Mouse (Mus musculus): Measurements from ENCODE around the gene Grin2d. TPM values are rescaled to one million over a fixed set of nuclear protein-coding genes. Genes with fewer than 3 reads are reported as not detected.

Grin2d gene
- polyA plus RNA-seq, 1 experiment from 2014 or later, result 1.5 TPM

GRCm38 (mm10) chr7:45919083-45919671 is 41.0 kb upstream of the Grin2d start:
- Histone ChIP-seq H3K4me2 (ENCODE audit: low read length) (no peak overlapping the region), H3K9me3 (ENCODE audit: control insufficient read depth, low read length) (no peaks in the 10 kb centered on the region), H3K4me3 (replicated peaks; ENCODE audit: low read length) (no peak overlapping the region), H3K9ac (replicated peaks; ENCODE audit: low read depth, low read length) (no peak overlapping the region), H3K27me3 (replicated peaks; ENCODE audit: control insufficient read depth, insufficient read depth, low read length) (no peaks in the 10 kb centered on the region), H3K4me1 (replicated peaks; ENCODE audit: control insufficient read depth, insufficient read depth, low read length) (peaks cover 32% of the 10 kb centered on the region), H3K27ac (ENCODE audit: low read length) (no peak overlapping the region), H3K36me3 (ENCODE audit: control insufficient read depth, insufficient read depth) (no peaks in the 10 kb centered on the region)
- 68% methylated on average over 14 of the region's 14 CpGs for WGBS
- no peak for ATAC-seq

GRCm38 (mm10) chr7:45917926-45918325 is 39.7 kb upstream of the Grin2d start:
- Histone ChIP-seq H3K4me2 (ENCODE audit: low read length) (no peak overlapping the region), H3K27me3 (replicated peaks; ENCODE audit: control insufficient read depth, insufficient read depth, low read length) (no peaks in the 10 kb centered on the region), H3K4me3 (replicated peaks; ENCODE audit: low read length) (no peak overlapping the region), H3K9me3 (ENCODE audit: control insufficient read depth, low read length) (no peaks in the 10 kb centered on the region), H3K4me1 (replicated peaks; ENCODE audit: control insufficient read depth, insufficient read depth, low read length) (peaks cover 29% of the 10 kb centered on the region), H3K27ac (ENCODE audit: low read length) (peak overlapping the region; percentile 90), H3K36me3 (ENCODE audit: control insufficient read depth, insufficient read depth) (no peaks in the 10 kb centered on the region), H3K9ac (replicated peaks; ENCODE audit: low read depth, low read length) (no peak overlapping the region)
- ATAC-seq, result no peak
- 89% methylated on average over 15 of the region's 15 CpGs for WGBS

DNA sequence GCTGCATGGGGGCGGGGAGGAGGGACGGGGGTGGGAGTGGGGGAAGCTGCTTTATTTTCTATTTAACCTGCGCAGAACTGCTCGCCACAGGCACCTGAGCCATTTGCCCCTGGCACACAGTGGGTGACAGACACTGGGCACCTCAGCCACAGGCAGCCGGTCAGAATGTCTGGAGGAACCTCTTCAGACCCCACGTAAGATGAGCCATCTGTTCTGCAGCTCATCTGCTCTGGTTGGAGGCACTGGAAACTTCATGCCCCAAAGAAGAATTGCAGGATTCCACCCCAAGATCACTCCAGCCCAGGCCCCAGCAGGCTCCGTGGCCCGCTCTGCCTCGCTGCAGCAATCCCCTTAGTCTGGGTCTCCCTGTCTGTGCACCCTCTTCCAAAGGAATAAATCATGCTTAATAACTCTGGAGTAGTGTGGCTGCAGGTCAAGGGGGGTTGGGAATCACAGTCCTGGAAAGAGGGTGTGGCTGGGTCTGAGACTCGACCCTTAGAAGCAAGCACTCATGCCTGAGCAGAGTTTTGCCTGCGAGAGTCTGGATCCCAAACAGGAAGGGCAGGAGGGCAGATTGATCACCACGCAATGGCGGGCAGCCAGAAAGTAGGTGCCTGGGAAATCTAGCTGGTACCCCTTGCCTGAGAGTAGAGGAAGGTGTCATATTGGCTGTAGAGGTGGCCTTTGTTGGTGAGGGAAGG is 39.0 kb upstream of the Grin2d start:
- Histone ChIP-seq H3K9me3 (ENCODE audit: control insufficient read depth, low read length) (no peaks in the 10 kb centered on the region), H3K4me1 (replicated peaks; ENCODE audit: control insufficient read depth, insufficient read depth, low read length) (peaks cover 22% of the 10 kb centered on the region), H3K27ac (ENCODE audit: low read length) (peak overlapping the region; percentile 90), H3K4me3 (replicated peaks; ENCODE audit: low read length) (peak overlapping the region; percentile 40), H3K27me3 (replicated peaks; ENCODE audit: control insufficient read depth, insufficient read depth, low read length) (no peaks in the 10 kb centered on the region), H3K9ac (replicated peaks; ENCODE audit: low read depth, low read length) (peak overlapping the region; percentile 64; the same call in 1 of the 2 replicates), H3K36me3 (ENCODE audit: control insufficient read depth, insufficient read depth) (no peaks in the 10 kb centered on the region), H3K4me2 (ENCODE audit: low read length) (peak overlapping the region; percentile 62)
- no peak; the same call in 1 of the 2 replicates for ATAC-seq
- 33% methylated on average over 13 of the region's 13 CpGs for WGBS

DNA sequence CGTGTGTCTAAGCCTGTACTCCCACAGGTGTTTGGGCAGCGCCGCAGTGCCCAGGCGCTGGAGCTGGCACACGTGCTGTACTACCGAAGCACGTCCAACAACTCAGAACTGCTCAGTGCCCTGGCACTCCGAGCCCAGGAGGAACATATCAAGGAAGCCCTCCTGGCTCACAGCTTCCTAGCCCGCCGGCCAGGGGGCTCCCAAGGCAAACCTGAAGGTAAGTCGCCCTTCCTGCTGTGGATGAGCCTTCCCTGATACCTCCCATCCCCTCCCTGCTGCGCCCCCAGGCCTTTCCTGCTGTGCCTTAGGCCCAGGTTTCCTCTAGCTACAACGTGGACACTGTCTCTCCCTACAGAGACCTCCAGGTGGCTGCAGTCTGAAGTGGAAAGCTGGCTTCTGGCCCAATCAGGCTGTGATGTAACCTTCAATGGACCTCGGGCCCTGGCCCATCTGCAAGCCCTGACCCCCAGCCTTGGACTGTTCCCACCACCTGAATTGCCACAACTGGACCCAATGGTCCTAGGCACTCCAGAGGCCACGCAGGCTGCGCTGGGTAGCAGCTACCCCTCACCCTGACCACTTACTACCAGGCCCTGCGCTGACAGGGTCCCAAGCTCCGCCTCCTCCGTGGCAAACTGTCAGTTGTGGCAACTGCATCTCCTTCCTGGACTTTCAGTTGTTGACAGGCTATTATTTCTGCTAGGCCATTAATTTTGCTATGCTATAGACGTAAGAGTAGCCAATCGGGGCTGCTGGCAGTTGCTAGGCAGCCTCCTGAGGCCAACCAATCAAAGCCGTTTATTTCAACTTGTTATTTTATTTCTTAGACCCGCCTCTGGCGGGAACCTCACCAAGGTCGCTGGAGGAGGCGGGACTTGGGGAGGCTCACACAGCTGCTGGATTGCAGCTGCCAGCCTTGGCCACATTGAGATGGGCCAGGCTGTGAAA is 38.2 kb upstream of the Grin2d start:
- peak; percentile 90 for ATAC-seq
- H3K4me3 ChIP-seq (replicated peaks; ENCODE audit: low read length), result peak overlapping the region; percentile 40

DNA sequence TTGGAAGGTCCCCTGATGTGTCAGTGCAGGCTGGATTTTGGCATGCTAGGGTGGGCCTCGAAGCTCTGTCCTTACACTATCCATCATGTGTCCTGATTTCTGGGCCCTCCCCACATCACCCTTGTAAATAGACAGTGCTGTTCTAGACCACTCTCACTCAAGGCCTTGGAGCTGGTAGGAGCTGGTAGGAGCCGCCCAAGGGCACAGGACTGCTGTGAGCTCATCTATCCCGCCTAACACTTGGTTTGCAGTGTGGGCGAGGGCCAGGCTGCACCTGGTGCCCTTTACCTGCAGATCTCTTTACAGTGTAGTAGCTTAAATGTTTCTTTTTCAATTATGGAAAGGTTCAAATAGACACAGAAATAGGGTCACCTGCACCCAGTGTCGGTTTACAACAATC is 36.8 kb upstream of the Grin2d start:
- Histone ChIP-seq H3K27me3 (replicated peaks; ENCODE audit: control insufficient read depth, insufficient read depth, low read length) (no peaks in the 10 kb centered on the region), H3K9ac (replicated peaks; ENCODE audit: low read depth, low read length) (no peak overlapping the region), H3K4me2 (ENCODE audit: low read length) (no peak overlapping the region), H3K36me3 (ENCODE audit: control insufficient read depth, insufficient read depth) (peaks cover 4% of the 10 kb centered on the region; the same call in 1 of the 2 replicates), H3K4me3 (replicated peaks; ENCODE audit: low read length) (no peak overlapping the region), H3K9me3 (ENCODE audit: control insufficient read depth, low read length) (no peaks in the 10 kb centered on the region), H3K4me1 (replicated peaks; ENCODE audit: control insufficient read depth, insufficient read depth, low read length) (peaks cover 22% of the 10 kb centered on the region), H3K27ac (ENCODE audit: low read length) (no peak overlapping the region)
- 91% methylated on average over 5 of the region's 5 CpGs for WGBS
- ATAC-seq, result no peak

More for the DNA sequence above, 38.2 kb upstream of the Grin2d start:
- Histone ChIP-seq H3K4me1 (replicated peaks; ENCODE audit: control insufficient read depth, insufficient read depth, low read length) (peaks cover 22% of the 10 kb centered on the region), H3K27me3 (replicated peaks; ENCODE audit: control insufficient read depth, insufficient read depth, low read length) (no peaks in the 10 kb centered on the region), H3K4me2 (ENCODE audit: low read length) (peak overlapping the region; percentile 62), H3K9ac (replicated peaks; ENCODE audit: low read depth, low read length) (peak overlapping the region; percentile 64), H3K9me3 (ENCODE audit: control insufficient read depth, low read length) (no peaks in the 10 kb centered on the region), H3K27ac (ENCODE audit: low read length) (peak overlapping the region; percentile 90), H3K36me3 (ENCODE audit: control insufficient read depth, insufficient read depth) (no peaks in the 10 kb centered on the region)
- WGBS, result 26% methylated on average over 26 of the region's 26 CpGs

- H3K4me3 ChIP-seq (replicated peaks; ENCODE audit: low read length), result no peak overlapping the region
- H3K4me1 ChIP-seq (replicated peaks; ENCODE audit: control insufficient read depth, insufficient read depth, low read length), result peaks cover 22% of the 10 kb centered on the region
- H3K36me3 ChIP-seq (ENCODE audit: control insufficient read depth, insufficient read depth), result peaks cover 4% of the 10 kb centered on the region; the same call in 1 of the 2 replicates
- no peaks in the 10 kb centered on the region for H3K27me3 ChIP-seq (replicated peaks; ENCODE audit: control insufficient read depth, insufficient read depth, low read length)
- WGBS, result 90% methylated on average over 6 of the region's 6 CpGs
- no peak overlapping the region for H3K9ac ChIP-seq (replicated peaks; ENCODE audit: low read depth, low read length)
- H3K9me3 ChIP-seq (ENCODE audit: control insufficient read depth, low read length), result no peaks in the 10 kb centered on the region
- no peak overlapping the region for H3K27ac ChIP-seq (ENCODE audit: low read length)
- no peak overlapping the region for H3K4me2 ChIP-seq (ENCODE audit: low read length)
- no peak for ATAC-seq
Measured at GRCm38 (mm10) chr7:45914067-45914466, 35.9 kb upstream of the Grin2d start.

- ATAC-seq, result no peak
- no peak overlapping the region for H3K4me2 ChIP-seq (ENCODE audit: low read length)
- peaks cover 4% of the 10 kb centered on the region; the same call in 1 of the 2 replicates for H3K36me3 ChIP-seq (ENCODE audit: control insufficient read depth, insufficient read depth)
- no peaks in the 10 kb centered on the region for H3K9me3 ChIP-seq (ENCODE audit: control insufficient read depth, low read length)
- H3K27ac ChIP-seq (ENCODE audit: low read length), result no peak overlapping the region
- no peak overlapping the region for H3K9ac ChIP-seq (replicated peaks; ENCODE audit: low read depth, low read length)
- 96% methylated on average over 16 of the region's 16 CpGs for WGBS
- H3K4me1 ChIP-seq (replicated peaks; ENCODE audit: control insufficient read depth, insufficient read depth, low read length), result no peaks in the 10 kb centered on the region
- H3K27me3 ChIP-seq (replicated peaks; ENCODE audit: control insufficient read depth, insufficient read depth, low read length), result no peaks in the 10 kb centered on the region
- no peak overlapping the region for H3K4me3 ChIP-seq (replicated peaks; ENCODE audit: low read length)
Measured at GRCm38 (mm10) chr7:45909145-45909544, 31.0 kb upstream of the Grin2d start.

GRCm38 (mm10) chr7:45908384-45908783 is 30.2 kb upstream of the Grin2d start:
- Histone ChIP-seq H3K9ac (replicated peaks; ENCODE audit: low read depth, low read length) (no peak overlapping the region), H3K27me3 (replicated peaks; ENCODE audit: control insufficient read depth, insufficient read depth, low read length) (no peaks in the 10 kb centered on the region), H3K27ac (ENCODE audit: low read length) (no peak overlapping the region), H3K4me3 (replicated peaks; ENCODE audit: low read length) (no peak overlapping the region), H3K36me3 (ENCODE audit: control insufficient read depth, insufficient read depth) (peaks cover 4% of the 10 kb centered on the region; the same call in 1 of the 2 replicates), H3K4me1 (replicated peaks; ENCODE audit: control insufficient read depth, insufficient read depth, low read length) (no peaks in the 10 kb centered on the region), H3K9me3 (ENCODE audit: control insufficient read depth, low read length) (no peaks in the 10 kb centered on the region), H3K4me2 (ENCODE audit: low read length) (no peak overlapping the region)
- no peak for ATAC-seq

DNA sequence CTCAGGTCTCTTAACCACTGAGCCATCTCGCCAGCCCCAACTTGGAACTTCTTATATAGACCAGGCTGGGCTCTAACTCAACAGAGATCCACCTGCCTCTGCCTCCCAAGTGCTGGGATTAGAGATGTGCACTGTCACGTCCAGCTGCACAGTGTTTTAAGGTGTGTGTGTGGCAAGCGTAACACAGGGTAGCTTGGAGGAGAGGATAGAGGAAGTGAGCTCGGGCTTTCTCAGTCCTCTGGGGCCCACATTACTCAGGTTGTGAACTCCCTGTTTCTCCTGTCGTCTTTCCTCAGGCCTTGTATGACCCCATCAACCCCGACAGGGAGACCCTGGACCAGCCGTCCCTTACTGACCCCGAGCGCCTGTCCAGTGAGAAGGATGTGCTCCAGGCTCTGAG is 28.4 kb upstream of the Grin2d start:
- peaks cover 4% of the 10 kb centered on the region; the same call in 1 of the 2 replicates for H3K36me3 ChIP-seq (ENCODE audit: control insufficient read depth, insufficient read depth)
- H3K4me2 ChIP-seq (ENCODE audit: low read length), result no peak overlapping the region
- no peaks in the 10 kb centered on the region for H3K9me3 ChIP-seq (ENCODE audit: control insufficient read depth, low read length)
- WGBS, result 93% methylated on average over 9 of the region's 9 CpGs
- no peaks in the 10 kb centered on the region for H3K27me3 ChIP-seq (replicated peaks; ENCODE audit: control insufficient read depth, insufficient read depth, low read length)
- no peak overlapping the region for H3K4me3 ChIP-seq (replicated peaks; ENCODE audit: low read length)
- no peak for ATAC-seq
- no peaks in the 10 kb centered on the region for H3K4me1 ChIP-seq (replicated peaks; ENCODE audit: control insufficient read depth, insufficient read depth, low read length)
- H3K9ac ChIP-seq (replicated peaks; ENCODE audit: low read depth, low read length), result no peak overlapping the region
- no peak overlapping the region for H3K27ac ChIP-seq (ENCODE audit: low read length)
